Mouse (Mus musculus) embryonic fibroblast, embryonic 13.5 days (primary cell): ENCODE results near the gene Adgrb3. TPM values are rescaled to one million over a fixed set of nuclear protein-coding genes. Genes with fewer than 3 reads are reported as not detected.
"Not testable (repeated sequence)": the region's sequence is repeated elsewhere in the genome, so short reads cannot be mapped to it uniquely, and the experiment has no call there.

Source experiments
- H3K27ac ChIP-seq: 2 replicates; pipeline ENCODE4 v1.5.1; 2012; ENCODE audit warnings: low read length, control low read depth, inconsistent platforms; ENCODE audit not compliant: insufficient read depth
- H3K4me1 ChIP-seq: 2 replicates; pipeline ENCODE4 v1.6.1; 2011; ENCODE audit warnings: low read length; ENCODE audit not compliant: control insufficient read depth, insufficient read depth
- H3K4me3 ChIP-seq: 2 replicates; pipeline ENCODE4 v1.5.1; 2011; ENCODE audit warnings: mild to moderate bottlenecking, control low read depth, low read length; ENCODE audit not compliant: insufficient read depth
- CTCF ChIP-seq: IDR thresholded peaks from 2 replicates; pipeline ENCODE4 v1.5.1; 2011; ENCODE audit warnings: mild to moderate bottlenecking, control low read depth, low read length, moderate library complexity, borderline replicate concordance; ENCODE audit not compliant: insufficient read depth
- POLR2A ChIP-seq: IDR thresholded peaks from 2 replicates; pipeline ENCODE4 v1.6.1; 2011; ENCODE audit warnings: low read depth, mild to moderate bottlenecking, control low read depth, low read length, moderate library complexity
- polyA plus RNA-seq: library from polyadenylated mRNA; stranded (reverse); fragments of >200 nt; gene quantifications from 2 replicates; pipeline ENCODE4 v1.2.4, GENCODE M21; 2011; ENCODE audit warnings: low read depth; ENCODE audit not compliant: missing spikeins, insufficient read length

Gene Adgrb3
- polyA plus RNA-seq, 1 experiment, result not detected

- H3K4me3 ChIP-seq, result no peak overlapping the region
- no peaks in the 10 kb centered on the region for H3K4me1 ChIP-seq
- TF ChIP-seq POLR2A, result no peak
- TF ChIP-seq CTCF, result no peak
- no peak overlapping the region for H3K27ac ChIP-seq
Observed at GRCm38 (mm10) chr1:25679656-25680055, 149.9 kb downstream of the Adgrb3 start.

- Histone ChIP-seq H3K4me1 (no peaks in the 10 kb centered on the region), H3K27ac (no peak overlapping the region), H3K4me3 (no peak overlapping the region)
- TF ChIP-seq POLR2A, result no peak
- TF ChIP-seq CTCF, result no peak
Observed at GRCm38 (mm10) chr1:25652717-25653116, 176.8 kb downstream of the Adgrb3 start.

DNA sequence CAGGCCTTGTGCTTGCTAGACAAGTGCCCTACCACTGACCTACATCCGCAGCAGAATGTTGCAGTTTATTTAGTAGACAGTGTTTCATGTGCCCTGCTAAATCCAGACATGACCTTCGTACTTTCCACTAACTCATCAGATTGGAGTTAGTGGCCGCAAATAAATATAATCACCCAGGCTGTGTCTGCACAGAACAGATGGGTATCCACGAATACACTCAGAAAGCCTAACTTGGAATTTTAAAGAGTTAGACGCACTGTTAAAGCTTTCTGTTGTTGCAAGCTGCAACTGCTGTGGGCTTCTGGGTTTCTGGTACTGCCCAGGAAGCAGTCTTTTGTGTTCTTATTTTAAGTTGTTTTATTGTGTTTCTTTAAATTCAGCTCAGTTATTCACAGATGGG lies 185.3 kb downstream of the Adgrb3 start:
- H3K27ac ChIP-seq, result no peak overlapping the region
- H3K4me1 ChIP-seq, result no peaks in the 10 kb centered on the region
- no peak overlapping the region for H3K4me3 ChIP-seq
- TF ChIP-seq CTCF, result no peak
- no peak for TF ChIP-seq POLR2A

- no peak overlapping the region for H3K27ac ChIP-seq
- TF ChIP-seq POLR2A (no peak), CTCF (no peak)
- H3K4me3 ChIP-seq, result no peak overlapping the region
- no peaks in the 10 kb centered on the region for H3K4me1 ChIP-seq
Observed at GRCm38 (mm10) chr1:25621458-25621857, 208.0 kb downstream of the Adgrb3 start.

DNA sequence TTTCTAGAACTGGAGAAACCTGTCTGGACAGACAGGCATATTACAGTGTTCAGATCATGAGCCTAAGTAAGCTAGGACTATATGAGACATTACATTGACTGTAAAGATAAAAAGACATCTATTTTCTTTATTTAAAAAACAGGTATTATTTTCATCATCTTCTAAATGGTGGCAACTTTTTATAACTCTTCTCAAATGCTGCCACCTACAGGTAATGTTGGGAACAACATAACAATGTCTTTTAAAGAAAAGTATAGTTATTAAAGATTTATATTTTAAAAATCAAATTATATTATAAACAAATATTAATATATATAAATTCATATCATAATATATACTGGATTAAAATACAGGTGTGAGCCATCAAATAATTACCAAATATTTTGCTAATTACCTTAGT lies 212.6 kb downstream of the Adgrb3 start:
- TF ChIP-seq CTCF (no peak), POLR2A (no peak)
- H3K27ac ChIP-seq, result no peak overlapping the region

GRCm38 (mm10) chr1:25610776-25611175 lies 218.7 kb downstream of the Adgrb3 start:
- not testable (repeated sequence) for H3K4me3 ChIP-seq, H3K4me1 ChIP-seq, H3K27ac ChIP-seq

More for the DNA sequence above, 212.6 kb downstream of the Adgrb3 start:
- Histone ChIP-seq H3K4me1 (no peaks in the 10 kb centered on the region), H3K4me3 (no peak overlapping the region)

DNA sequence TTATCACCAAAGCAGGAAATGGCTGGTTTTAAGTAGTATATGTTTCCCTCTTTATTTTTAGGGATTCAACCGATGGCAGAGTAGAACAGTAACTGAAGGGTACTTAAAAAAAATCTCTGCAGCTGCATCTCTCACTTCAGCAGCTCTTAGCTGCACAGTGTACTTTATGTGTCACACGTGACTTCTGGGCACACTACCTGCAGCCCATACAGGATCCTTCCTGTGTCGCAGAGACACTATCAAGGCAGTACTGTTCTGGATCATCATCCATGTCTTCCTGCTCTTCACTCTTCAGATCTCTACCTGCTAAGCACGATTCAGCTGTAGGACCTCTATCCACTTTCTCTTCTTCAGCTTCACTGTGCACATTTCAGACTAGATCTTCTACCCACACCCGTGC lies 230.6 kb downstream of the Adgrb3 start:
- H3K4me1 ChIP-seq, result no peaks in the 10 kb centered on the region
- no peak overlapping the region for H3K4me3 ChIP-seq
- TF ChIP-seq CTCF, result no peak
- TF ChIP-seq POLR2A, result no peak
- H3K27ac ChIP-seq, result no peak overlapping the region

DNA sequence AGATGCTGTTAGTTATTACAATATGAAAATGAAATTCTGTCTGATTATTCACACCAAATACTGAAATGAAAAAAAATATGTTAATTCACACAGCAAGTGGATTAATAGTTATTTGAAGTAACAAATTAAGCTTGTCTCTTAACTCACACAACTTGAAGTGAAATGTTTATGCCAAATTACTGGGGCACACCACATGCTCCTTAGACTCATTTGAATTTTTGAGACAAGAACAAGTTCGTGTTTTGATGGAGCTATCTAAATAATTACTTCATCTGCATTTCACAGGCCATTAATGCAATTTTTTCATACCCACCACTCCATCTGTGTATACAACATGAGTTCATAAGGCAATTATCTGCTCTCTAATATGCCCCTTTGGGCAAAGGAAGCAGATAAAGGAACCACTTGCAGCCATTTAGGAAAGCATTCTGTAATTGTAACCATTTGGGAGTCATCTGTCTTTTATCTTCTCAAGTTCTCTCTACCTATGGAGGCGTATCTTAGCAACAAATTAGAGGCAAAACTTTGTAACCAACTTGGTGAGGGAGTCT lies 240.9 kb downstream of the Adgrb3 start:
- H3K27ac ChIP-seq, result no peak overlapping the region
- no peak overlapping the region for H3K4me3 ChIP-seq
- no peaks in the 10 kb centered on the region for H3K4me1 ChIP-seq
- TF ChIP-seq CTCF, result no peak
- no peak for TF ChIP-seq POLR2A

GRCm38 (mm10) chr1:25581698-25582097 lies 247.8 kb downstream of the Adgrb3 start:
- TF ChIP-seq POLR2A, result no peak
- no peak for TF ChIP-seq CTCF
- H3K4me1 ChIP-seq, result no peaks in the 10 kb centered on the region
- no peak overlapping the region for H3K27ac ChIP-seq
- no peak overlapping the region for H3K4me3 ChIP-seq

- Histone ChIP-seq H3K27ac (no peak overlapping the region), H3K4me1 (no peaks in the 10 kb centered on the region), H3K4me3 (no peak overlapping the region)
- no peak for TF ChIP-seq CTCF
- TF ChIP-seq POLR2A, result no peak
Observed at GRCm38 (mm10) chr1:25577836-25578235, 251.7 kb downstream of the Adgrb3 start.

DNA sequence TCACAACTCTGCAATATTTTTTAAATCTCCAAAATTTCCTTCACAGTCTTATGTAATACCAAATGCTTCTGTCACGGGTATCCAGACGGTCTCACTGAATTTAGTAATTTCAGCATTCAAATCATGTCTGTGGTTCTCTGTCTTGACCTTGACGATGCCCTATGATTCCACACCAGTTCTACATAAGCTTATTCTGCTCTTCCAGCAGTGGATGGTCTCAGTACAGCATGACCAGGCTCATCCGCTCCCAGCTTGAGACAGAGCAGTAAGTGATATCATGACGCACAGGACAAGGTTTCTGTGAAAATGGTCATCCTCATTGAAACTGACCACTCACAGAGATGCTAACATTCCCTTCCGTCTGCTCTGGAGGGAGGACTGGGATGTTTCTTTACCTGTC lies 252.9 kb downstream of the Adgrb3 start:
- TF ChIP-seq POLR2A (no peak), CTCF (no peak)
- no peak overlapping the region for H3K4me3 ChIP-seq
- no peak overlapping the region for H3K27ac ChIP-seq
- no peaks in the 10 kb centered on the region for H3K4me1 ChIP-seq
